Mouse (Mus musculus) heart, postnatal 0 days (tissue): ENCODE data around the gene Plp2. TPM values are rescaled to one million over a fixed set of nuclear protein-coding genes. Genes with fewer than 3 reads are reported as not detected.

ENCODE experiments used
- ATAC-seq: fragments of 200-750 bp; cut with Nextera tagmentation; 2 replicates; pipeline ENCODE4 v1.8.0; 2017; ENCODE audit warnings: low read depth, moderate number of reproducible peaks, moderate library complexity; ENCODE audit not compliant: insufficient read depth
- DNase-seq: peaks from one replicate; pipeline ENCODE4 v3.0.0-alpha.2; 2016; ENCODE audit warnings: low spot score
- H3K27ac ChIP-seq: fragments of 300-500 bp; sonication (generic); 2 replicates; pipeline ENCODE4 v1.5.1; 2014; ENCODE audit warnings: low read depth, mild to moderate bottlenecking
- H3K27me3 ChIP-seq: fragments of 300-500 bp; sonication (generic); 2 replicates; pipeline ENCODE4 v1.6.1; 2014; ENCODE audit warnings: low read length, mixed read lengths; ENCODE audit not compliant: control insufficient read depth, insufficient read depth
- H3K36me3 ChIP-seq: fragments of 300-500 bp; sonication (generic); replicated peaks from 2 replicates; pipeline ENCODE4 v1.6.1; 2014; ENCODE audit warnings: low read length, mixed read lengths; ENCODE audit not compliant: control insufficient read depth, insufficient read depth
- H3K4me1 ChIP-seq: fragments of 300-500 bp; sonication (generic); 2 replicates; pipeline ENCODE4 v1.6.1; 2014; ENCODE audit warnings: antibody characterized with exemption; ENCODE audit not compliant: control insufficient read depth, insufficient read depth
- H3K4me2 ChIP-seq: fragments of 300-500 bp; sonication (generic); 2 replicates; pipeline ENCODE4 v1.6.1; 2014; ENCODE audit warnings: low read depth, mild to moderate bottlenecking, low read length, moderate library complexity
- H3K4me3 ChIP-seq: fragments of 300-500 bp; sonication (generic); 2 replicates; pipeline ENCODE4 v1.5.1; 2014; ENCODE audit warnings: low read depth, low read length
- H3K9ac ChIP-seq: fragments of 300-500 bp; sonication (generic); replicated peaks from 2 replicates; pipeline ENCODE4 v1.6.1; 2014; ENCODE audit warnings: low read depth, low read length, mixed read lengths
- H3K9me3 ChIP-seq: fragments of 300-500 bp; sonication (generic); replicated peaks from 2 replicates; pipeline ENCODE4 v1.6.1; 2016; ENCODE audit warnings: low read length; ENCODE audit not compliant: control insufficient read depth
- CTCF ChIP-seq: IDR thresholded peaks from 2 replicates; pipeline ENCODE4 v1.5.1; 2016; ENCODE audit warnings: antibody characterized with exemption, control low read depth, low read depth
- EP300 ChIP-seq: IDR thresholded peaks from 2 replicates; pipeline ENCODE4 v1.6.1; 2016; ENCODE audit warnings: antibody characterized with exemption, low read depth
- WGBS: fragments of 180-500 bp; shearing (Covaris S2); extraction: QIAGEN DNeasy Blood & Tissue Kit; methylation state at CpG from one replicate; pipeline ENCODE4 v1.1.7; 2014; 5-methylcytosine and 5-hydroxymethylcytosine counted together
- polyA plus RNA-seq: library from polyadenylated mRNA; unstranded; fragments of >200 nt; fragmentation: Nextera tagmentation; extraction: Ambion mirVana; gene quantifications from 2 replicates; pipeline ENCODE4 v1.2.1, GENCODE M21; 2015
- total RNA-seq: library from RNA; depleted of rRNA; stranded (reverse); fragments of >200 nt; gene quantifications from 2 replicates; pipeline ENCODE4 v1.2.3, GENCODE M21; 2014; ENCODE audit warnings: low replicate concordance; rRNA removed

Plp2 gene
- total and polyA plus RNA-seq, 2 experiments from 2014 or later: 91.1 to 134 TPM

- peaks cover 8% of the 10 kb centered on the region; the same call in 1 of the 2 replicates for H3K27me3 ChIP-seq
- H3K9me3 ChIP-seq: no peaks in the 10 kb centered on the region
- H3K4me1 ChIP-seq: no peaks in the 10 kb centered on the region
- no peak for ATAC-seq
- 31% methylated on average over 12 of the region's 12 CpGs for WGBS
- no peak overlapping the region for H3K4me3 ChIP-seq
- no peaks in the 10 kb centered on the region for H3K36me3 ChIP-seq
- H3K27ac ChIP-seq: no peak overlapping the region
- TF ChIP-seq CTCF: no peak
- no peak for TF ChIP-seq EP300
- no peak for DNase-seq
- H3K9ac ChIP-seq: no peak overlapping the region
- no peak overlapping the region for H3K4me2 ChIP-seq
Measured at GRCm38 (mm10) chrX:7640785-7641184, 30.4 kb downstream of the Plp2 start.

DNA sequence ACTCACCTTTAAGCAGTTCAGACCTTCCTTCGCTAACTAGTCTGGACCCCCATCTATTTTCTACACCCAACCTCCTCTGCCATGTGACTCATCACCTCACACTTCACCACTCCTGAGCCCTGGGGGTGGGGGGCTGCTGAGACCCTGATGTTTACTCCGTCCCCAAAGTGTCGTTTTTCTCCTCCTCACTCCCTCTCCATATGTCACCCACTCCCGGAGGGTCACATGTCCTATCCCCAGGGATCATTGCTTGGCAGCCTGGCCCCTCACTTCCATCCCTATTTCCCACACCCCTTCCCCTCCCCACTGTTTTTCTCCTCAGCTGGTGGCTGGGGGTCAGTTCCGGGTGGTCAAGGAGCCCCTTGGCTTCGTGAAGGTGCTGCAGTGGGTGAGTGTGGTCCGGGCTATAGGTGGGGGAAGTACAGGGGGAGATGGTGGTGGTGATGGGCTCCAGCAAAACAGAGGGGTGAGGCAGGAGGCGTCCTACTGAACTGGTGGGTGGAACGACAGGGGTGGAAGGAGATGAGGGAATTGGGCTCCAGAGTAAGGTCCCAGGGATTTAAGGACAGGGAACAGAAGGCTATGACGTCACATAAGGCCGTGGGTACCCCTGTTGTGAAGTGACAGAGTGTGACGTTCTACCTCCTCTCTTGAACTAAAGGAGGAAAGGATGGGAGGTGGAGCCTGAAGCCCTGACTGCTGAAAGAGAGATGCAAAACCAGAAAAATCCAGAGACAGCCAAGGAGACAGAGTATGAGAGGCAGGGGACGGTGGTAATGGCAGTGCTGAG, 31.5 kb downstream of the Plp2 start:
- Histone ChIP-seq H3K27me3 (peaks cover 8% of the 10 kb centered on the region; the same call in 1 of the 2 replicates), H3K27ac (no peak overlapping the region), H3K4me2 (no peak overlapping the region), H3K4me3 (no peak overlapping the region), H3K36me3 (no peaks in the 10 kb centered on the region), H3K9ac (no peak overlapping the region), H3K4me1 (no peaks in the 10 kb centered on the region), H3K9me3 (no peaks in the 10 kb centered on the region)
- no peak for DNase-seq
- TF ChIP-seq EP300 (no peak), CTCF (no peak)
- 18% methylated on average over 13 of the region's 13 CpGs for WGBS
- no peak for ATAC-seq

DNA sequence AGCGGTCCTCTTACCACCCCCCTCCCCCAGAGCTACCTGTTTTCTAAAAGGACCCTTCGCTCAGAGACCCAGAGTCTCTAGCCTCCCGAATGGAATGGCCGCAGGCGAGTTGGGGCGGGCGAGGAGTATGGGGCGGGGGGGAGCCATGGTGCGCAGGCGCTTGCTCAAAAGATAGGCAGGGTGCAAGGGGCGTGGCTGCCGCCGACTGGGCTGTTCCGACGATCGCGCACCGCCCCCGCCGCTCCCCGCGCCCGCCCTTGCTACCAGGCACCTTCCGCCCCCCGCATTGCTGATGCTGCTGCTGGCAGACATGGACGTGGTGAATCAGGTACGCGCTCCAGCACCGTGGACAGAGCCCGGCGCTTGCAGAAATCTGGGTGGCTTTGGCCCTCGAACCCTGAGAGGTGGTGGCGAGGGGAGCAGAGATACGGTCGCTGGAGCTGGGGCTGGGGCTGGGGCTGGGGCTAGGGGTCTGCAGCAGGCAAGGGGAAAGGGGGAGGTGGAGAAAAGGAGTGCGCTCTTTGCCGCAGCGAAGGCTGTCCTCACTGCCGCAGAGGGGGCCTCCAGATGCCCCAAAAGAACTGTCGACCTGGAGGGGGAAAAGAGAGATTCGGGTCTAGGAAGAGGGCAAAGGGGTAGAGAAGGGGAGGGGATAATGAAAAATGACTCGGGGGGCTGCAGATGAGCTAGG, 32.6 kb downstream of the Plp2 start, which contains the start of gene Syp:
Gene Syp, plus strand, starts transcription at position 71 of the 691 bp plus-strand sequence.
- 19% methylated on average over 38 of the region's 42 CpGs for WGBS
- DNase-seq (peak; percentile 30), ATAC-seq (peak; percentile 69)
- Histone ChIP-seq H3K36me3 (no peaks in the 10 kb centered on the region), H3K4me3 (peak within 1 kb of the TSS; percentile 13; the same call in 1 of the 2 replicates), H3K4me2 (peak within 1 kb of the TSS; percentile 33), H3K27me3 (peaks cover 8% of the 10 kb centered on the region; the same call in 1 of the 2 replicates), H3K4me1 (no peaks in the 10 kb centered on the region), H3K9ac (no peak within 1 kb of the TSS), H3K27ac (no peak within 1 kb of the TSS), H3K9me3 (no peaks in the 10 kb centered on the region)
- TF ChIP-seq EP300 (no peak), CTCF (no peak)

GRCm38 (mm10) chrX:7635101-7635500, 36.1 kb downstream of the Plp2 start:
- no peaks in the 10 kb centered on the region for H3K9me3 ChIP-seq
- no peak overlapping the region for H3K27ac ChIP-seq
- DNase-seq (no peak), ATAC-seq (no peak)
- no peak overlapping the region for H3K4me2 ChIP-seq
- no peak overlapping the region for H3K9ac ChIP-seq
- TF ChIP-seq EP300 (no peak), CTCF (no peak)
- no peaks in the 10 kb centered on the region for H3K4me1 ChIP-seq
- H3K4me3 ChIP-seq: no peak overlapping the region
- no peaks in the 10 kb centered on the region for H3K36me3 ChIP-seq
- peaks cover 8% of the 10 kb centered on the region; the same call in 1 of the 2 replicates for H3K27me3 ChIP-seq
- 31% methylated on average over 3 of the region's 3 CpGs for WGBS

DNA sequence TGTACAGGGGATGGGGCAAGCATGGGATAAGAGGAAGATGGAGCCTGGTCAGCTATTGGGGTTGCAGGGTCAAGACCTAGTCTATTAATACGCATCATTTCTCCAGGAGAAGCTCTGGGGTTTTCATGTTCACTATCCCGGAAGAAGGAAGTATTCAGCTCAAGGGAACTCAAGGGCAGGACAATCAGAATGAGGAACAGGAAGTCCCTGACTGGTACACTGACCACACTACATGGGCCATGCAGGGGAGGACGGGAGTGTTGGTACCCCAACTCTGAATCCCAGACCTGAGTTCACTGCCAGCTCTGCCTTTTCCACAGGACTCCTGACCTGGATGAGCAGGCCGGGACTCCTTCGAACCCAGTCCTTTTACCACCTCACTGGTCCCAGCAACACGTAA, 38.6 kb downstream of the Plp2 start:
- no peaks in the 10 kb centered on the region for H3K4me1 ChIP-seq
- H3K27me3 ChIP-seq: no peaks in the 10 kb centered on the region
- H3K9me3 ChIP-seq: no peaks in the 10 kb centered on the region
- H3K36me3 ChIP-seq: no peaks in the 10 kb centered on the region
- DNase-seq (no peak), ATAC-seq (no peak)
- TF ChIP-seq CTCF: no peak
- no peak for TF ChIP-seq EP300
- H3K4me2 ChIP-seq: no peak overlapping the region
- WGBS: 84% methylated on average over 6 of the region's 6 CpGs
- H3K27ac ChIP-seq: no peak overlapping the region
- no peak overlapping the region for H3K4me3 ChIP-seq
- no peak overlapping the region for H3K9ac ChIP-seq

Other genes with a start within 250 kb of the Plp2 start
- gene Foxp3, start 97.7 kb downstream of the Plp2 start, total RNA-seq: not detected in 2 replicates
- gene Foxp3, start 97.7 kb downstream of the Plp2 start, polyA plus RNA-seq: not detected in 2 replicates
- gene Ppp1r3f, start 97.1 kb downstream of the Plp2 start, total RNA-seq: 3.5 and 6.5 TPM in 2 replicates
- gene Ppp1r3f, start 97.1 kb downstream of the Plp2 start, polyA plus RNA-seq: 0.99 and 1.5 TPM in 2 replicates
- 25.6 and 27.8 TPM in 2 replicates for gene Ccdc22, start 65.9 kb downstream of the Plp2 start, total RNA-seq
- 12.5 and 13.9 TPM in 2 replicates for gene Ccdc22, start 65.9 kb downstream of the Plp2 start, polyA plus RNA-seq
- gene Cacna1f, start 64.3 kb downstream of the Plp2 start, total RNA-seq: 0.12 TPM in 1 of 2 replicates, not detected in the other
- not detected in 2 replicates for gene Cacna1f, start 64.3 kb downstream of the Plp2 start, polyA plus RNA-seq
- gene Syp, start 32.9 kb downstream of the Plp2 start, total RNA-seq: 1.6 TPM in 1 of 2 replicates, not detected in the other
- gene Syp, start 32.9 kb downstream of the Plp2 start, polyA plus RNA-seq: 0.27 and 0.51 TPM in 2 replicates
- gene Prickle3, start 14.1 kb downstream of the Plp2 start, total RNA-seq: 9.2 and 15.7 TPM in 2 replicates
- gene Prickle3, start 14.1 kb downstream of the Plp2 start, polyA plus RNA-seq: 7.9 and 8.1 TPM in 2 replicates
- gene Magix, start 9.9 kb upstream of the Plp2 start, total RNA-seq: 1.1 and 2.0 TPM in 2 replicates
- gene Magix, start 9.9 kb upstream of the Plp2 start, polyA plus RNA-seq: 1.5 and 1.8 TPM in 2 replicates
- 2.8 and 9.9 TPM in 2 replicates for gene Gpkow, start 25.7 kb upstream of the Plp2 start, total RNA-seq
- 21.3 and 22.7 TPM in 2 replicates for gene Gpkow, start 25.7 kb upstream of the Plp2 start, polyA plus RNA-seq
- 24.2 and 52.7 TPM in 2 replicates for gene Wdr45, start 42.9 kb upstream of the Plp2 start, total RNA-seq
- gene Wdr45, start 42.9 kb upstream of the Plp2 start, polyA plus RNA-seq: 27.1 and 29.2 TPM in 2 replicates
- 3.1 TPM in 1 of 2 replicates, not detected in the other for gene Gm45208, start 50.9 kb upstream of the Plp2 start, total RNA-seq
- gene Gm45208, start 50.9 kb upstream of the Plp2 start, polyA plus RNA-seq: not detected in 2 replicates
- 12.6 and 22.6 TPM in 2 replicates for gene Praf2, start 57.0 kb upstream of the Plp2 start, total RNA-seq
- 11.0 and 13.6 TPM in 2 replicates for gene Praf2, start 57.0 kb upstream of the Plp2 start, polyA plus RNA-seq
- gene Ccdc120, start 79.5 kb upstream of the Plp2 start, total RNA-seq: 0.92 and 5.8 TPM in 2 replicates
- gene Ccdc120, start 79.5 kb upstream of the Plp2 start, polyA plus RNA-seq: 1.8 and 2.2 TPM in 2 replicates
- 8.4 and 17.3 TPM in 2 replicates for gene Tfe3, start 91.2 kb upstream of the Plp2 start, total RNA-seq
- 11.5 and 11.6 TPM in 2 replicates for gene Tfe3, start 91.2 kb upstream of the Plp2 start, polyA plus RNA-seq
- gene Gripap1, start 118.4 kb upstream of the Plp2 start, total RNA-seq: 2.4 and 6.8 TPM in 2 replicates
- 17.5 and 19.3 TPM in 2 replicates for gene Gripap1, start 118.4 kb upstream of the Plp2 start, polyA plus RNA-seq
- 0.08 and 0.23 TPM in 2 replicates for gene Kcnd1, start 150.9 kb upstream of the Plp2 start, total RNA-seq
- 0.20 and 0.22 TPM in 2 replicates for gene Kcnd1, start 150.9 kb upstream of the Plp2 start, polyA plus RNA-seq
- 25.7 and 38.0 TPM in 2 replicates for gene Otud5, start 170.0 kb upstream of the Plp2 start, total RNA-seq
- gene Otud5, start 170.0 kb upstream of the Plp2 start, polyA plus RNA-seq: 14.4 and 16.2 TPM in 2 replicates
- 3.1 and 15.9 TPM in 2 replicates for gene Pim2, start 206.9 kb upstream of the Plp2 start, total RNA-seq
- 2.3 and 2.4 TPM in 2 replicates for gene Pim2, start 206.9 kb upstream of the Plp2 start, polyA plus RNA-seq
- 19.7 and 30.8 TPM in 2 replicates for gene Slc35a2, start 212.6 kb upstream of the Plp2 start, total RNA-seq
- gene Slc35a2, start 212.6 kb upstream of the Plp2 start, polyA plus RNA-seq: 19.3 and 20.9 TPM in 2 replicates
- gene Pqbp1, start 227.9 kb upstream of the Plp2 start, total RNA-seq: 44.5 and 63.0 TPM in 2 replicates
- gene Pqbp1, start 227.9 kb upstream of the Plp2 start, polyA plus RNA-seq: 55.6 and 57.6 TPM in 2 replicates
- 37.7 and 46.4 TPM in 2 replicates for gene Timm17b, start 228.0 kb upstream of the Plp2 start, total RNA-seq
- 91.3 and 99.7 TPM in 2 replicates for gene Timm17b, start 228.0 kb upstream of the Plp2 start, polyA plus RNA-seq
- not detected in 2 replicates for gene Gm10491, start 236.4 kb upstream of the Plp2 start, total RNA-seq
- not detected in 2 replicates for gene Gm10491, start 236.4 kb upstream of the Plp2 start, polyA plus RNA-seq
- not detected in 2 replicates for gene Gm10490, start 238.2 kb upstream of the Plp2 start, total RNA-seq
- not detected in 2 replicates for gene Gm10490, start 238.2 kb upstream of the Plp2 start, polyA plus RNA-seq
- gene Pcsk1n, start 248.4 kb upstream of the Plp2 start, total RNA-seq: not detected in 2 replicates
- 0.05 and 0.33 TPM in 2 replicates for gene Pcsk1n, start 248.4 kb upstream of the Plp2 start, polyA plus RNA-seq